13 mouse cellular contexts compared by ENCODE assay signal in genomic region chr8:46648421-46648820, GRCm38 (mm10).
"Had no signal": no experiment of that assay in that cellular context is flagged by ENCODE, and none has a peak within 500 bp of the region (broad histone marks: within the 10 kb centered on the region; RNA-seq: fewer than 3 reads in every experiment).

No protein-coding gene starts in this region.

- H3K36me3 ChIP-seq: liver, embryonic 15.5 days; midbrain, embryonic 12.5 days; neural tube, embryonic 13.5 days had no signal

- H3K27ac ChIP-seq: limb, embryonic 12.5 days; liver, embryonic 15.5 days; midbrain, embryonic 12.5 days; neural tube, embryonic 13.5 days had no signal

- H3K9me3 ChIP-seq: limb, embryonic 12.5 days; liver, embryonic 15.5 days; midbrain, embryonic 12.5 days; neural tube, embryonic 13.5 days had no signal

- H3K4me3 ChIP-seq: limb, embryonic 12.5 days; liver, embryonic 15.5 days; midbrain, embryonic 12.5 days; neural tube, embryonic 13.5 days had no signal

- H3K9ac ChIP-seq: limb, embryonic 12.5 days; liver, embryonic 15.5 days; lung, embryonic 14.5 days; midbrain, embryonic 12.5 days; neural tube, embryonic 13.5 days had no signal

- ATAC-seq: midbrain, embryonic 16.5 days had no signal

- H3K4me2 ChIP-seq: limb, embryonic 12.5 days; liver, embryonic 15.5 days; lung, embryonic 14.5 days; midbrain, embryonic 12.5 days; neural tube, embryonic 13.5 days had no signal

- H3K27me3 ChIP-seq: limb, embryonic 12.5 days; liver, embryonic 15.5 days; midbrain, embryonic 12.5 days; neural tube, embryonic 13.5 days had no signal

- H3K4me1 ChIP-seq: limb, embryonic 12.5 days; liver, embryonic 15.5 days; midbrain, embryonic 12.5 days; neural tube, embryonic 13.5 days had no signal

- DNase-seq: layer of hippocampus, adult 9-11 months; layer of hippocampus, postnatal 36 days; liver; lung, embryonic 14.5 days; retina, postnatal 1 day; right cerebral cortex, postnatal 4 days; spleen, adult 18-20 months; thymus, adult 18-20 months had no signal
